Comparison of ENCODE assay signal across 9 mouse cellular contexts in the genomic region with DNA sequence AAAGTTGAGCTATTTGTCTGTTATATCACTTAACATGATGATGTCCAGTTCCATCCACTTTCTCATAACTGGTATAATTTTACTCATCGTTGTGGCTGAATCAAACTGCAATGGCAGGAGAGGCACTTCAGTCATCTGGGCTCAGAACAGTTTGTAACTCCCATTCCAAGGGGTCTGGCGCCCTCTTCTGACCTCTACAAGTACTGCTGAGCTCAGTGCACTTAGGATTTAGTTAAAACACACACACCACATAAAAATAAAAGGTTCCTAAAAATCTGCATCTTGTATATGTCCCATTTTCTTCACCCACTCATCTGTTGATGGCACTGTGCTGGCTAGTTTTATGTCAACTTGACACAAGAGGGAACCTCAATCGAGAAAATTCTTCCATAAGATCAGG. TPM values are rescaled to one million over a fixed set of nuclear protein-coding genes. Genes with fewer than 3 reads are reported as not detected.
DNase-seq lines count a peak whose midpoint lies in the region; ATAC-seq and TF ChIP-seq lines count a peak whose summit lies in the region.
"Had no signal": no experiment of that assay in that cellular context is flagged by ENCODE, and none has a peak within 500 bp of the region (broad histone marks: within the 10 kb centered on the region; RNA-seq: fewer than 3 reads in every experiment).

No protein-coding gene starts in this region.

- no peak overlapping the region for H3K4me3 ChIP-seq in cerebellum, adult 2 months (replicated peaks; ENCODE audit: insufficient read depth, low read depth, low read length)
- H3K4me3 ChIP-seq in lung, embryonic 14.5 days (ENCODE audit: low read depth, low read length), result no peak overlapping the region
- H3K4me3 ChIP-seq: heart, embryonic 15.5 days had no signal

- no peaks in the 10 kb centered on the region for H3K9me3 ChIP-seq in lung, embryonic 14.5 days (ENCODE audit: low read depth, low read length)
- H3K9me3 ChIP-seq: heart, embryonic 15.5 days had no signal

- 23% methylated on average over 3 of the region's 3 CpGs for WGBS in cerebellum, adult 2 months
- WGBS in lung, embryonic 14.5 days, result 26% methylated on average over 3 of the region's 3 CpGs

- H3K27me3 ChIP-seq in cerebellum, adult 2 months (ENCODE audit: control insufficient read depth, insufficient read depth, low read length), result no peaks in the 10 kb centered on the region
- no peaks in the 10 kb centered on the region for H3K27me3 ChIP-seq in lung, embryonic 14.5 days (ENCODE audit: insufficient read depth, low read length)
- H3K27me3 ChIP-seq: heart, embryonic 15.5 days had no signal

- no peak for ATAC-seq in lung, embryonic 14.5 days (ENCODE audit: insufficient read depth)

- H3K9ac ChIP-seq in lung, embryonic 14.5 days, result no peak overlapping the region
- H3K9ac ChIP-seq: heart, embryonic 15.5 days had no signal

- peak; percentile 57 to 62 for DNase-seq in urinary bladder, adult 18-20 months (ENCODE audit: low spot score in 2 of 2)
- DNase-seq in urinary bladder, postnatal 10 days (ENCODE audit: low spot score), result no peak
- DNase-seq in cerebellum, adult 2 months, result peak; percentile 73 to 83
- DNase-seq in frontal cortex, postnatal 36 days (ENCODE audit: low spot score in 2 of 2), result peak; percentile 76 to 86
- peak; percentile 89 to 94 for DNase-seq in kidney, postnatal 36 days
- DNase-seq in lung, embryonic 14.5 days, result peak; percentile 94
- peak; percentile 81 for DNase-seq in ovary, postnatal 14 days (ENCODE audit: low spot score)
- DNase-seq in thymus, postnatal 14 days, result peak; percentile 90

- no peak overlapping the region for H3K27ac ChIP-seq in cerebellum, adult 2 months (ENCODE audit: insufficient read depth, low read length)
- H3K27ac ChIP-seq in lung, embryonic 14.5 days (ENCODE audit: low read depth), result no peak overlapping the region
- H3K27ac ChIP-seq: heart, embryonic 15.5 days had no signal

- H3K36me3 ChIP-seq in lung, embryonic 14.5 days (ENCODE audit: insufficient read depth), result peaks cover 27% of the 10 kb centered on the region

- TF ChIP-seq POLR2A in cerebellum, adult 2 months (IDR thresholded peaks at IDR 0.05; ENCODE audit: borderline replicate concordance, insufficient read depth, low read length), result no peak

- peaks cover 4% of the 10 kb centered on the region; the same call in 1 of the 2 replicates for H3K4me1 ChIP-seq in cerebellum, adult 2 months (ENCODE audit: control insufficient read depth, insufficient read depth, low read length)
- peaks cover 8% of the 10 kb centered on the region for H3K4me1 ChIP-seq in lung, embryonic 14.5 days (ENCODE audit: insufficient read depth)

- no peak overlapping the region for H3K4me2 ChIP-seq in lung, embryonic 14.5 days
- H3K4me2 ChIP-seq: heart, embryonic 15.5 days had no signal

- TF ChIP-seq CTCF in cerebellum, adult 2 months (IDR thresholded peaks at IDR 0.05; ENCODE audit: borderline replicate concordance, insufficient read depth, low read depth, low read length), result peak; percentile 86
- peak; percentile 83 for TF ChIP-seq CTCF in lung, embryonic 14.5 days (IDR thresholded peaks at IDR 0.05; ENCODE audit: low read depth)

RNA-seq across cellular contexts. Expression of gene Bola2, which starts 1.9 kb away (rescaled TPM):
- 51.0 and 61.6 TPM in 2 replicates for polyA plus RNA-seq in cerebellum, adult 2 months (2012; rRNA removed)
- polyA plus RNA-seq in lung, embryonic 14.5 days (2014; fragmentation: Nextera tagmentation; extraction: Ambion mirVana), result 123 and 126 TPM in 2 replicates

RNA-seq across cellular contexts. Expression of gene Slx1b, which starts 2.3 kb away (rescaled TPM):
- polyA plus RNA-seq in cerebellum, adult 2 months (2012; rRNA removed), result 39.6 and 40.3 TPM in 2 replicates
- polyA plus RNA-seq in lung, embryonic 14.5 days (2014; fragmentation: Nextera tagmentation; extraction: Ambion mirVana), result 8.9 and 9.7 TPM in 2 replicates

RNA-seq across cellular contexts. Expression of gene Coro1a, which starts 14.3 kb away (rescaled TPM):
- polyA plus RNA-seq in cerebellum, adult 2 months (2012; rRNA removed), result 110 and 126 TPM in 2 replicates
- 29.2 and 29.3 TPM in 2 replicates for polyA plus RNA-seq in lung, embryonic 14.5 days (2014; fragmentation: Nextera tagmentation; extraction: Ambion mirVana)

RNA-seq across cellular contexts. Expression of gene Sult1a1, which starts 17.0 kb away (rescaled TPM):
- 6.4 and 10.6 TPM in 2 replicates for polyA plus RNA-seq in cerebellum, adult 2 months (2012; rRNA removed)
- polyA plus RNA-seq in lung, embryonic 14.5 days (2014; fragmentation: Nextera tagmentation; extraction: Ambion mirVana), result 1.4 and 2.6 TPM in 2 replicates

RNA-seq across cellular contexts. Expression of gene Sgf29, which starts 44.1 kb away (rescaled TPM):
- 45.4 and 45.5 TPM in 2 replicates for polyA plus RNA-seq in cerebellum, adult 2 months (2012; rRNA removed)
- polyA plus RNA-seq in lung, embryonic 14.5 days (2014; fragmentation: Nextera tagmentation; extraction: Ambion mirVana), result 49.5 and 61.3 TPM in 2 replicates
